Mouse (Mus musculus) heart, postnatal 0 days (tissue): ENCODE measurements at regions not wholly inside any gene's neighbourhood (a gene's known extent, or its start where the extent isn't known, plus 50 kb on each side); places are given as distances from the start of the nearest gene placed in this dataset.

Source experiments
- ATAC-seq: fragments of 200-750 bp; cut with Nextera tagmentation; 2 replicates; pipeline ENCODE4 v1.8.0; 2017; ENCODE audit warnings: low read depth, moderate number of reproducible peaks, moderate library complexity; ENCODE audit not compliant: insufficient read depth
- DNase-seq: peaks from one replicate; pipeline ENCODE4 v3.0.0-alpha.2; 2016; ENCODE audit warnings: low spot score
- H3K27ac ChIP-seq: fragments of 300-500 bp; sonication (generic); 2 replicates; pipeline ENCODE4 v1.5.1; 2014; ENCODE audit warnings: low read depth, mild to moderate bottlenecking
- H3K27me3 ChIP-seq: fragments of 300-500 bp; sonication (generic); 2 replicates; pipeline ENCODE4 v1.6.1; 2014; ENCODE audit warnings: low read length, mixed read lengths; ENCODE audit not compliant: control insufficient read depth, insufficient read depth
- H3K36me3 ChIP-seq: fragments of 300-500 bp; sonication (generic); replicated peaks from 2 replicates; pipeline ENCODE4 v1.6.1; 2014; ENCODE audit warnings: low read length, mixed read lengths; ENCODE audit not compliant: control insufficient read depth, insufficient read depth
- H3K4me1 ChIP-seq: fragments of 300-500 bp; sonication (generic); 2 replicates; pipeline ENCODE4 v1.6.1; 2014; ENCODE audit warnings: antibody characterized with exemption; ENCODE audit not compliant: control insufficient read depth, insufficient read depth
- H3K4me2 ChIP-seq: fragments of 300-500 bp; sonication (generic); 2 replicates; pipeline ENCODE4 v1.6.1; 2014; ENCODE audit warnings: low read depth, mild to moderate bottlenecking, low read length, moderate library complexity
- H3K4me3 ChIP-seq: fragments of 300-500 bp; sonication (generic); 2 replicates; pipeline ENCODE4 v1.5.1; 2014; ENCODE audit warnings: low read depth, low read length
- H3K9ac ChIP-seq: fragments of 300-500 bp; sonication (generic); replicated peaks from 2 replicates; pipeline ENCODE4 v1.6.1; 2014; ENCODE audit warnings: low read depth, low read length, mixed read lengths
- H3K9me3 ChIP-seq: fragments of 300-500 bp; sonication (generic); replicated peaks from 2 replicates; pipeline ENCODE4 v1.6.1; 2016; ENCODE audit warnings: low read length; ENCODE audit not compliant: control insufficient read depth
- CTCF ChIP-seq: IDR thresholded peaks from 2 replicates; pipeline ENCODE4 v1.5.1; 2016; ENCODE audit warnings: antibody characterized with exemption, control low read depth, low read depth
- EP300 ChIP-seq: IDR thresholded peaks from 2 replicates; pipeline ENCODE4 v1.6.1; 2016; ENCODE audit warnings: antibody characterized with exemption, low read depth
- WGBS: fragments of 180-500 bp; shearing (Covaris S2); extraction: QIAGEN DNeasy Blood & Tissue Kit; methylation state at CpG from one replicate; pipeline ENCODE4 v1.1.7; 2014; 5-methylcytosine and 5-hydroxymethylcytosine counted together

DNA sequence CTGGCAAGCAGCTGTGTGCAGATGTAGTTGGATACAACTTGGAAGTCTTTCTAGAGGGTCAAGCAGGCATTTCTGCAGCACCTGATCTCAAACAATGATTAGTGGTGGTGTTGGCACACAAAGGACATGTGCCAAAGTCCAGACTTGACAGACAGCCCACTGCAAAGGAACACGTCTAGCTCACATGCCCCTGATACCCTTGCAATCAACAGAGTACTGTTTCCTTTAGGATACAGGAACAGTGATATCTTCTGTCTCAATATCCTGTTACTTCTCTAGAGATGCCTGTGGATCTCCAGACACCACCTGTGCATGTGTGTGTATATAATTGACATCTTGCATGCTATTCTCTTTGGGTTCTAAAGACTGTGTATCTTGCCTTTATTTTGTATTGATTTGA lies 267.8 kb downstream of the Adra2a start:
- TF ChIP-seq EP300 (no peak), CTCF (no peak)
- WGBS = 57% methylated on average over 1 of the region's 1 CpGs
- no peak overlapping the region for H3K4me2 ChIP-seq
- H3K9me3 ChIP-seq = no peaks in the 10 kb centered on the region
- no peak for DNase-seq
- H3K27ac ChIP-seq = no peak overlapping the region
- no peaks in the 10 kb centered on the region for H3K27me3 ChIP-seq
- no peaks in the 10 kb centered on the region for H3K4me1 ChIP-seq
- ATAC-seq = no peak
- H3K9ac ChIP-seq = no peak overlapping the region
- no peaks in the 10 kb centered on the region for H3K36me3 ChIP-seq
- H3K4me3 ChIP-seq = no peak overlapping the region

DNA sequence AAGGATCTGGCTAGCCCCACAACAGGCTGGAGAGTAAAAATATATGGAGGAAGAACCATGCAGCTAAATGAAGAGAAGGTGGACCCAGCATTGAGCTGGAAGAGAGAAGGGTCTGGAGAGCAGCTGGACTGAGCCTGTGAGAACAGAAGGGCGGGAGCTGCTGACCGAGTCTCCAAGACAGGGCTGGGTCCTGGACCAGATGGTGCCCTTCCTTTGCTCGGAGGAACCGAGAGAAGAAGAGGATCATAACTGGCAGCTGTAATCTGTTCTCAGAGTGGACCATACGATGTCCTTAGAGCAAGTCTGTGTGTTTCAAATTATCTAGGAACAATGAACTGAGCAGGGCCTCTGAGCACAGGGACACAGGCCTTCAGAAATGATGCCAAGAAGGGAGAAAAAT lies 279.3 kb downstream of the Adra2a start:
- Histone ChIP-seq H3K4me1 (no peaks in the 10 kb centered on the region), H3K27me3 (no peaks in the 10 kb centered on the region), H3K9me3 (no peaks in the 10 kb centered on the region), H3K36me3 (no peaks in the 10 kb centered on the region), H3K27ac (no peak overlapping the region), H3K9ac (no peak overlapping the region), H3K4me2 (no peak overlapping the region), H3K4me3 (no peak overlapping the region)
- DNase-seq (no peak), ATAC-seq (no peak)
- WGBS = 69% methylated on average over 5 of the region's 5 CpGs
- TF ChIP-seq EP300 = no peak
- no peak for TF ChIP-seq CTCF

DNA sequence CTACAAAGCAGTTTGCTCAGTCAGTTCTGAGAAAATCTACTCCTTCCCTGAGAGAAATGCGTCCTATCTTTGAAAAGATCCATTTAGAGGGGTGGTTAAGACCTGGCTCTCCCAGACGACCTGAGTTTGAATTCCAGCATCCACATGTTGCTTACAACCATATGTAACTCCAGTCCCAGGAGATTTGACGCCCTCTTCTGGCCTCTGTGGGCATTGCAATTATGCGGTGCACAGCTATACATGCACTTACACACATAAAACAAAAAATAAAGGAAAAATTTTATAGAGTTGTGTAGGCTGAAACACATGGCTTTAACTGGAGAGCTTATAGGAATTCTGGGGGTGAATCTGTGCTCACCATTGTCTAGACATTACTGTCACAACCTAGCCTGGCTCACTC lies 281.0 kb downstream of the Adra2a start:
- ATAC-seq = no peak
- 56% methylated on average over 4 of the region's 4 CpGs for WGBS
- TF ChIP-seq CTCF (no peak), EP300 (no peak)

DNA sequence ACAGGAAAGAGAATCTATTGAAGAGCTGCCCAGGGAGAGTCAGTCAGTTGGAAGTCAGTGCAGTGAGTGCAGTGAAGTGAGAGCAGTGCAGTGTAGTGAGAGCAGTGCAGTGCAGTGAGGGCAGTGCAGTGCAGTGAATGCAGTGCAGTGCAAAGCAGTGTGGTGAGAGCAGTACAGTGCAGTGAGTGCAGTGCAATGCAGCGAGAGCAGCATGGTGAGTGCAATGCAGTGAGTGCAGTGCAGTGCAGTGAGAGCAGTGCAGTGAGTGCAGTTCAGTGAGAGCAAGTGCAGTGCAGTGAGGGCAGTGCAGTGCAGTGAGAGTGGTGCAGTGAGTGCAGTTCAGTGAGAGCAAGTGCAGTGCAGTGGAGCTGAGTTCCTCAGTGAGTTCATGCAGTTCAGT lies 288.2 kb downstream of the Adra2a start:
- TF ChIP-seq CTCF (no peak), EP300 (no peak)
- no peaks in the 10 kb centered on the region; the same call in 1 of the 2 replicates for H3K9me3 ChIP-seq
- H3K27me3 ChIP-seq = no peaks in the 10 kb centered on the region
- H3K4me1 ChIP-seq = no peaks in the 10 kb centered on the region
- no peak overlapping the region for H3K9ac ChIP-seq
- no peak for DNase-seq
- no peaks in the 10 kb centered on the region for H3K36me3 ChIP-seq
- 83% methylated on average over 1 of the region's 1 CpGs for WGBS
- H3K4me3 ChIP-seq = no peak overlapping the region
- ATAC-seq = no peak
- H3K4me2 ChIP-seq = no peak overlapping the region
- H3K27ac ChIP-seq = no peak overlapping the region

More for the DNA sequence above, 281.0 kb downstream of the Adra2a start:
- Histone ChIP-seq H3K4me2 (no peak overlapping the region), H3K4me3 (no peak overlapping the region), H3K9ac (no peak overlapping the region), H3K4me1 (no peaks in the 10 kb centered on the region), H3K27ac (no peak overlapping the region), H3K27me3 (no peaks in the 10 kb centered on the region), H3K36me3 (no peaks in the 10 kb centered on the region), H3K9me3 (no peaks in the 10 kb centered on the region)
- DNase-seq = no peak

DNA sequence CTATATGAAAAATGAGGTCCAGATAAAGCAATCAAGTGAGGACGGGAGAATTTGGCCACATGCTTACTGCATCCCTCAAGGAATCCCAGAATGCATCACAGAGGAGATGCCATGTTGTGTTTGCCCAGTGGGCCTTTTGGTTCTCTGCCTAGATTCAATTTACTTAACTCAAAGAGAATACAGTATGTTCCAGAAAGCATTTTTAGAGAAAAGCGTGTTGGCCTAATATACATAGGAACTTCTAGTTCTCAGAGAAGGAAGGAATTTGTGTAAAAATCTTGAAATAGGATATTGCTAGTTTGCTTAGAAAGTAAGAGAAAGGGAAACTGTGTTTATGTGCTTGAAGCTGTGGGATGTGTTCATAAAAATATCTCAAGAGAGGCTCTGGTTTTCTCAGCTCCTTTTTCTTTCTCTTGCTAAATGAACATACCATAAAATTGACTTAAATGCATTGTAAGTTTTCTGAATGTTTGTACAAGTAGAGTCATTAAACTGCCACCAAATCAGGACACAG lies 296.9 kb downstream of the Adra2a start:
- no peaks in the 10 kb centered on the region for H3K27me3 ChIP-seq
- no peaks in the 10 kb centered on the region for H3K36me3 ChIP-seq
- no peak overlapping the region for H3K4me2 ChIP-seq
- no peak for ATAC-seq
- H3K9ac ChIP-seq = no peak overlapping the region
- no peak for DNase-seq
- H3K4me1 ChIP-seq = no peaks in the 10 kb centered on the region
- no peak overlapping the region for H3K27ac ChIP-seq
- H3K4me3 ChIP-seq = no peak overlapping the region
- no peaks in the 10 kb centered on the region for H3K9me3 ChIP-seq
- TF ChIP-seq CTCF (no peak), EP300 (no peak)
- 69% methylated on average over 2 of the region's 2 CpGs for WGBS

DNA sequence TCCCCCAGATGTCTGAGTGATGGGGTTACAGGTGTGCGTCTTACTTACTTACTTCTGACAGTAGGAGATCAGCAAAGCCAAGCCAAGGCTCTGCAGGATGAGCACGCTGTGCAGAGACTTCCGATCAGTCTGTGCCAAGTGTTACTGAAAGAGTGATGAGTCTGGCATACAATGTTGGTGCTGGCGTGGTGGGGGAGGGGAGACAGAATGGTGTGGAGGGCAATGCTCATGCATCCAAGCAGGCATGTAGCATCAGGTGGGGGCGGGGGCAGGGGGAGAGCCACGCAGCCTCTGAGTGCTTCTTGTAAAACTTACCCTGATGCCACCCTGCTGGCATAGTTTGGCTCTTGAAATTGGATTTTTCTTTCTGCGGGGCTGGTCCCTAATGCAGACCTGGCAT lies 315.8 kb downstream of the Adra2a start:
- H3K9me3 ChIP-seq = no peaks in the 10 kb centered on the region
- H3K27me3 ChIP-seq = no peaks in the 10 kb centered on the region
- DNase-seq = no peak
- H3K27ac ChIP-seq = no peak overlapping the region
- TF ChIP-seq CTCF (no peak), EP300 (no peak)
- no peak overlapping the region for H3K4me2 ChIP-seq
- ATAC-seq = no peak
- H3K4me1 ChIP-seq = no peaks in the 10 kb centered on the region
- H3K4me3 ChIP-seq = no peak overlapping the region
- 68% methylated on average over 7 of the region's 7 CpGs for WGBS
- H3K9ac ChIP-seq = no peak overlapping the region
- H3K36me3 ChIP-seq = no peaks in the 10 kb centered on the region
